Mouse (Mus musculus) liver, adult 2 months (tissue): ENCODE data around the gene Scamp2.

Experiments used
- CTCF ChIP-seq: fragments of 200-500 bp; IDR thresholded peaks from 2 replicates; pipeline ENCODE4 v1.5.1; 2011; ENCODE audit warnings: low read depth, low read length, control low read depth
- POLR2A ChIP-seq: fragments of 200-500 bp; IDR thresholded peaks from 2 replicates; pipeline ENCODE4 v1.6.1; 2011; ENCODE audit warnings: low read length, control low read depth; ENCODE audit not compliant: insufficient read depth; ENCODE audit errors: extremely low read depth

DNA sequence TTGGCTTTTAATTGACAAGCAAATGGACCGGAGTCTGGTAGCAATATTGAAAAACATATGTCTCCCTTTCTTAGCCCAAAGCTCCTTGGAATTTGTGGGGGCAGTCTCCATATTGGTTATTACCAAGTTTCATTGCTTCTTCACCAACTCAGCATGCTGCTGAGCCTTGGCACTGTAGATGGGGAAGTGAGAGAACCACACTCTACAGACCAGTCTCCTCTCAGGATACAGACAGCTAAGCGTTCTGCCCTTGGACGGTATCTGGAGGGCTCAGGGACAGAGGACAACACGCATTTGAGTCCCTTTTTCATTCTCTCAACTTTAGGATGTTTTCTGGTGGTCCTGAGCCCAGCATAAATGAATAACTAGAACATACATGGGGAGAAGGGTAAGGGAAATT, 2.1 kb upstream of the Scamp2 start:
- TF ChIP-seq CTCF, result no peak
- no peak for TF ChIP-seq POLR2A
